Mouse (Mus musculus) MEL (cell line): ENCODE data around the gene Nek2. TPM values are rescaled to one million over a fixed set of nuclear protein-coding genes. Genes with fewer than 3 reads are reported as not detected.

Experiments used
- DNase-seq: peaks from one replicate; pipeline ENCODE4 v3.0.0; 2011; ENCODE audit warnings: low read depth, low spot score
- H3K27ac ChIP-seq: 2 replicates; pipeline ENCODE4 v1.5.1; 2012; ENCODE audit warnings: low read depth, mild to moderate bottlenecking, control low read depth, low read length, moderate library complexity; ENCODE audit not compliant: control insufficient read depth
- H3K27me3 ChIP-seq, 2 experiments: fragments of 150-350 bp in 1 of 2; sonication (generic) in 1 of 2; 2 replicates each; pipeline ENCODE4 v1.6.1; 2012; ENCODE audit warnings: low read length in 2 of 2, mild to moderate bottlenecking in 2 of 2, improper control_type of control experiment in 1 of 2, moderate library complexity in 1 of 2; ENCODE audit not compliant: insufficient read depth in 2 of 2, control insufficient read depth in 1 of 2
- H3K36me3 ChIP-seq, 2 experiments: 2 replicates each; pipeline ENCODE4 v1.6.1; 2012 to 2014; ENCODE audit warnings: low read length in 2 of 2, improper control_type of control experiment in 1 of 2, inconsistent platforms in 1 of 2, mild to moderate bottlenecking in 1 of 2; ENCODE audit not compliant: insufficient read depth in 2 of 2, control insufficient read depth in 1 of 2
- H3K4me1 ChIP-seq, 2 experiments: fragments of 150-350 bp in 1 of 2; sonication (generic) in 1 of 2; 2 replicates each; pipeline ENCODE4 v1.6.1; 2012; ENCODE audit warnings: low read length in 2 of 2, improper control_type of control experiment in 1 of 2, mild to moderate bottlenecking in 1 of 2; ENCODE audit not compliant: insufficient read depth in 2 of 2, control insufficient read depth in 1 of 2
- H3K4me3 ChIP-seq, 2 experiments: fragments of 150-350 bp in 1 of 2; sonication (generic) in 1 of 2; 2 replicates each; pipeline ENCODE4 v1.5.1; 2012; ENCODE audit warnings: low read depth in 2 of 2, low read length in 2 of 2, mild to moderate bottlenecking in 2 of 2, moderate library complexity in 2 of 2, control low read depth in 1 of 2, improper control_type of control experiment in 1 of 2; ENCODE audit not compliant: control insufficient read depth in 1 of 2, insufficient read depth in 1 of 2
- H3K79me2 ChIP-seq: 2 replicates; pipeline ENCODE4 v1.6.1; 2012; ENCODE audit warnings: mild to moderate bottlenecking, low read length, moderate library complexity; ENCODE audit not compliant: control insufficient read depth, poor library complexity, insufficient read depth
- H3K9ac ChIP-seq: 2 replicates; pipeline ENCODE4 v1.6.1; 2012; ENCODE audit warnings: low read depth, mild to moderate bottlenecking, control low read depth, low read length, moderate library complexity; ENCODE audit not compliant: control insufficient read depth, poor library complexity, severe bottlenecking
- H3K9me3 ChIP-seq: fragments of 150-350 bp; sonication (generic); replicated peaks from 2 replicates; pipeline ENCODE4 v1.6.1; 2012; ENCODE audit warnings: mild to moderate bottlenecking, low read length, improper control_type of control experiment, moderate library complexity; ENCODE audit not compliant: insufficient read depth
- BHLHE40 ChIP-seq: IDR thresholded peaks from 2 replicates; pipeline ENCODE4 v1.6.1; 2012; ENCODE audit warnings: low read depth, mild to moderate bottlenecking, inconsistent platforms, low read length, improper control_type of control experiment, borderline replicate concordance
- CHD1 ChIP-seq: IDR thresholded peaks from 2 replicates; pipeline ENCODE4 v1.6.1; 2012; ENCODE audit warnings: low read depth, mild to moderate bottlenecking, inconsistent platforms, low read length, improper control_type of control experiment
- CHD2 ChIP-seq: IDR thresholded peaks from 2 replicates; pipeline ENCODE4 v1.6.1; 2011; ENCODE audit warnings: low read length, improper control_type of control experiment
- CTCF ChIP-seq, 3 experiments: IDR thresholded peaks in 2 of 3; conservative IDR thresholded peaks in 1 of 3; 2 replicates each; pipeline ENCODE4 v1.5.1; 2011 to 2012; ENCODE audit warnings: low read length in 3 of 3, low read depth in 2 of 3, mild to moderate bottlenecking in 2 of 3, improper control_type of control experiment in 1 of 3, inconsistent platforms in 1 of 3, mixed read lengths in 1 of 3, moderate library complexity in 1 of 3; ENCODE audit not compliant: control insufficient read depth in 1 of 3, insufficient read depth in 1 of 3, poor library complexity in 1 of 3, severe bottlenecking in 1 of 3
- E2F4 ChIP-seq: IDR thresholded peaks from 2 replicates; pipeline ENCODE4 v1.6.1; 2011; ENCODE audit warnings: low read depth, low read length, improper control_type of control experiment, borderline replicate concordance
- ELF1 ChIP-seq: IDR thresholded peaks from 2 replicates; pipeline ENCODE4 v1.6.1; 2014; ENCODE audit warnings: low read depth, mild to moderate bottlenecking, inconsistent platforms, low read length, improper control_type of control experiment, moderate library complexity
- EP300 ChIP-seq, 2 experiments: IDR thresholded peaks; 2 replicates each; pipeline ENCODE4 v1.6.1; 2011; ENCODE audit warnings: improper control_type of control experiment in 2 of 2, low read length in 2 of 2, low read depth in 1 of 2, mild to moderate bottlenecking in 1 of 2
- ETS1 ChIP-seq: IDR thresholded peaks from 2 replicates; pipeline ENCODE4 v1.6.1; 2012; ENCODE audit warnings: low read depth, mild to moderate bottlenecking, inconsistent platforms, low read length, improper control_type of control experiment, moderate library complexity
- GABPA ChIP-seq: IDR thresholded peaks from 2 replicates; pipeline ENCODE4 v1.6.1; 2012; ENCODE audit warnings: low read depth, mild to moderate bottlenecking, inconsistent platforms, low read length, improper control_type of control experiment, moderate library complexity
- HCFC1 ChIP-seq: IDR thresholded peaks from 2 replicates; pipeline ENCODE4 v1.6.1; 2012; ENCODE audit warnings: low read depth, mild to moderate bottlenecking, inconsistent platforms, low read length, improper control_type of control experiment, moderate library complexity
- JUND ChIP-seq: IDR thresholded peaks from 2 replicates; pipeline ENCODE4 v1.6.1; 2011; ENCODE audit warnings: low read depth, mild to moderate bottlenecking, improper control_type of control experiment, low read length
- KAT2A ChIP-seq: conservative IDR thresholded peaks from 2 replicates; pipeline ENCODE4 v1.6.1; 2012; ENCODE audit warnings: low read depth, low read length, improper control_type of control experiment, inconsistent platforms
- MAX ChIP-seq: IDR thresholded peaks from 2 replicates; pipeline ENCODE4 v1.6.1; 2011; ENCODE audit warnings: low read length, improper control_type of control experiment
- MAZ ChIP-seq: IDR thresholded peaks from 2 replicates; pipeline ENCODE4 v1.6.1; 2012; ENCODE audit warnings: low read depth, mild to moderate bottlenecking, inconsistent platforms, low read length, improper control_type of control experiment
- MEF2A ChIP-seq: IDR thresholded peaks from 2 replicates; pipeline ENCODE4 v1.6.1; 2014; ENCODE audit warnings: low read depth, mild to moderate bottlenecking, inconsistent platforms, low read length, improper control_type of control experiment; ENCODE audit not compliant: poor library complexity, insufficient replicate concordance, severe bottlenecking; ENCODE audit errors: extremely low read depth
- MXI1 ChIP-seq: IDR thresholded peaks from 2 replicates; pipeline ENCODE4 v1.6.1; 2011; ENCODE audit warnings: mild to moderate bottlenecking, low read depth, low read length, improper control_type of control experiment
- MYB ChIP-seq: IDR thresholded peaks from 2 replicates; pipeline ENCODE4 v1.6.1; 2011; ENCODE audit warnings: mild to moderate bottlenecking, low read depth, low read length, improper control_type of control experiment
- MYC ChIP-seq: IDR thresholded peaks from 2 replicates; pipeline ENCODE4 v1.6.1; 2011; ENCODE audit warnings: low read depth, mild to moderate bottlenecking, low read length, improper control_type of control experiment, moderate library complexity
- NELFE ChIP-seq: IDR thresholded peaks from 2 replicates; pipeline ENCODE4 v1.6.1; 2011; ENCODE audit warnings: low read depth, low read length, improper control_type of control experiment
- NRF1 ChIP-seq: IDR thresholded peaks from 2 replicates; pipeline ENCODE4 v1.6.1; 2014; ENCODE audit warnings: low read depth, mild to moderate bottlenecking, inconsistent platforms, low read length, improper control_type of control experiment, moderate library complexity; ENCODE audit not compliant: poor library complexity, insufficient read depth, severe bottlenecking
- POLR2A ChIP-seq, 2 experiments: IDR thresholded peaks; 2 replicates each; pipeline ENCODE4 v1.6.1; 2011 to 2012; ENCODE audit warnings: low read length in 2 of 2, mild to moderate bottlenecking in 2 of 2, control low read depth in 1 of 2, improper control_type of control experiment in 1 of 2, low read depth in 1 of 2, moderate library complexity in 1 of 2; ENCODE audit not compliant: control insufficient read depth in 1 of 2, insufficient read depth in 1 of 2, poor library complexity in 1 of 2
- POLR2AphosphoS2 ChIP-seq: IDR thresholded peaks from 2 replicates; pipeline ENCODE4 v1.6.1; 2011; ENCODE audit warnings: low read length, improper control_type of control experiment
- POLR2AphosphoS5 ChIP-seq: IDR thresholded peaks from 2 replicates; pipeline ENCODE4 v1.6.1; 2012; ENCODE audit warnings: low read depth, borderline replicate concordance, mild to moderate bottlenecking, inconsistent platforms, low read length, moderate library complexity, mixed read lengths
- RAD21 ChIP-seq: IDR thresholded peaks from 2 replicates; pipeline ENCODE4 v1.6.1; 2011; ENCODE audit warnings: mild to moderate bottlenecking, low read depth, low read length, improper control_type of control experiment
- RCOR1 ChIP-seq: IDR thresholded peaks from 2 replicates; pipeline ENCODE4 v1.6.1; 2012; ENCODE audit warnings: low read depth, mild to moderate bottlenecking, inconsistent platforms, low read length, improper control_type of control experiment
- SIN3A ChIP-seq: IDR thresholded peaks from 2 replicates; pipeline ENCODE4 v1.6.1; 2012; ENCODE audit warnings: low read length, improper control_type of control experiment, inconsistent platforms
- SMC3 ChIP-seq: IDR thresholded peaks from 2 replicates; pipeline ENCODE4 v1.6.1; 2011; ENCODE audit warnings: low read depth, low read length, improper control_type of control experiment
- TAL1 ChIP-seq: IDR thresholded peaks from 2 replicates; pipeline ENCODE4 v1.6.1; 2012; ENCODE audit warnings: mild to moderate bottlenecking, inconsistent platforms, low read length, moderate library complexity, mixed read lengths
- TBP ChIP-seq: IDR thresholded peaks from 2 replicates; pipeline ENCODE4 v1.8.0; 2011; ENCODE audit warnings: low read depth, low read length, improper control_type of control experiment
- TCF12 ChIP-seq: IDR thresholded peaks from 2 replicates; pipeline ENCODE4 v1.6.1; 2014; ENCODE audit warnings: low read depth, mild to moderate bottlenecking, inconsistent platforms, low read length, improper control_type of control experiment, moderate library complexity
- USF1 ChIP-seq: IDR thresholded peaks from 2 replicates; pipeline ENCODE4 v1.6.1; 2014; ENCODE audit warnings: low read depth, mild to moderate bottlenecking, inconsistent platforms, low read length, improper control_type of control experiment, moderate library complexity
- ZC3H11A ChIP-seq: IDR thresholded peaks from 2 replicates; pipeline ENCODE4 v1.6.1; 2012; ENCODE audit warnings: low read depth, mild to moderate bottlenecking, inconsistent platforms, low read length, improper control_type of control experiment
- ZKSCAN1 ChIP-seq: IDR thresholded peaks from 2 replicates; pipeline ENCODE4 v1.6.1; 2012; ENCODE audit warnings: low read depth, mild to moderate bottlenecking, inconsistent platforms, low read length, improper control_type of control experiment, moderate library complexity
- ZMIZ1 ChIP-seq: IDR thresholded peaks from 2 replicates; pipeline ENCODE4 v1.6.1; 2012; ENCODE audit warnings: low read depth, mild to moderate bottlenecking, inconsistent platforms, low read length, improper control_type of control experiment, moderate library complexity
- ZNF384 ChIP-seq: IDR thresholded peaks from 2 replicates; pipeline ENCODE4 v1.6.1; 2012; ENCODE audit warnings: low read depth, mild to moderate bottlenecking, inconsistent platforms, low read length, improper control_type of control experiment
- polyA plus RNA-seq, 2 experiments: library from polyadenylated mRNA; stranded (reverse) in 1 of 2; unstranded in 1 of 2; fragments of >175 nt in 1 of 2; fragments of >200 nt in 1 of 2; gene quantifications; 2 replicates each; pipeline versions ENCODE4 v1.2.1 to v1.2.4; 2012; ENCODE audit warnings: low replicate concordance in 2 of 2, low read depth in 1 of 2; ENCODE audit not compliant: insufficient read length in 2 of 2, insufficient read depth in 1 of 2, missing spikeins in 1 of 2
- total RNA-seq: library from RNA; depleted of rRNA; stranded (reverse); fragments of 300-350 nt; gene quantifications from 2 replicates; pipeline ENCODE4 v1.2.3, GENCODE M21; 2012; rRNA removed

Nek2 gene
- total RNA-seq (34.9 and 35.8 TPM in 2 replicates), polyA plus RNA-seq (10 to 100 TPM in 1 of 2 experiments, not detected in 1; 56.5 TPM)

GRCm38 (mm10) chr1:191821326-191822091 lies at the start of gene Nek2:
Nek2 (plus strand) TSS chr1:191821444.
- peaks cover 0 to 9% of the 10 kb centered on the region in 2 experiments; a peak in 1 of 4 replicates for H3K4me1 ChIP-seq
- peaks cover 10% of the 10 kb centered on the region for H3K79me2 ChIP-seq
- H3K36me3 ChIP-seq, result peaks cover 0 to 4% of the 10 kb centered on the region in 2 experiments; a peak in 2 of 4 replicates
- H3K27me3 ChIP-seq, result no peaks in the 10 kb centered on the region; a peak in 1 of 4 replicates
- peak within 1 kb of the TSS; percentile 93 for H3K9ac ChIP-seq
- H3K4me3 ChIP-seq, result peak within 1 kb of the TSS; percentile 69 to 93
- no peaks in the 10 kb centered on the region for H3K9me3 ChIP-seq
- peak; percentile 98 for DNase-seq
- H3K27ac ChIP-seq, result peak within 1 kb of the TSS; percentile 66
- no peak for TF ChIP-seq EP300 (IDR thresholded peaks at IDR 0.05; ENCODE audit: low read depth in 1 of 2, low read length in 2 of 2)
- peak; percentile 95 for TF ChIP-seq MXI1
- TF ChIP-seq E2F4, result no peak
- TF ChIP-seq ELF1, result peak; percentile 70; the same call in 1 of the 2 replicates
- TF ChIP-seq TAL1, result no peak
- 0 out of 2 replicates have a peak, but pooled peaks have one; percentile 33 for TF ChIP-seq TBP
- 0 out of 2 replicates have a peak, but pooled peaks have one; percentile 40 for TF ChIP-seq MYC
- TF ChIP-seq SIN3A, result peak; percentile 100
- TF ChIP-seq ZMIZ1, result peak; percentile 76; the same call in 1 of the 2 replicates
- no peak for TF ChIP-seq ETS1
- TF ChIP-seq USF1, result peak; percentile 95
- TF ChIP-seq NELFE, result peak; percentile 73
- TF ChIP-seq ZNF384, result no peak
- 0 out of 2 replicates have a peak, but pooled peaks have one; percentile 35 for TF ChIP-seq MAZ
- no peak for TF ChIP-seq RAD21
- TF ChIP-seq POLR2A (IDR thresholded peaks at IDR 0.05; ENCODE audit: control insufficient read depth in 1 of 2, insufficient read depth in 1 of 2, low read depth in 1 of 2, low read length in 2 of 2, poor library complexity in 1 of 2), result peak; percentile 87 to 88
- no peak for TF ChIP-seq SMC3
- TF ChIP-seq JUND, result no peak
- TF ChIP-seq ZC3H11A, result no peak
- peak; percentile 80 for TF ChIP-seq MYB
- TF ChIP-seq BHLHE40, result peak; percentile 86
- no peak for TF ChIP-seq CHD1
- no peak for TF ChIP-seq RCOR1
- TF ChIP-seq GABPA, result no peak
- peak; percentile 86 for TF ChIP-seq HCFC1
- no peak for TF ChIP-seq POLR2AphosphoS5
- TF ChIP-seq NRF1, result peak; percentile 33; the same call in 1 of the 2 replicates
- TF ChIP-seq ZKSCAN1, result no peak
- no peak; the same call in 1 of the 2 replicates for TF ChIP-seq KAT2A
- TF ChIP-seq CTCF (IDR thresholded peaks at IDR 0.05 in 2 of 3, conservative IDR thresholded peaks at IDR 0.05 in 1 of 3; ENCODE audit: control insufficient read depth in 1 of 3, insufficient read depth in 1 of 3, low read depth in 2 of 3, low read length in 3 of 3, poor library complexity in 1 of 3, severe bottlenecking in 1 of 3), result no peak
- TF ChIP-seq POLR2AphosphoS2, result peak; percentile 69; the same call in 1 of the 2 replicates
- no peak; the same call in 1 of the 2 replicates for TF ChIP-seq TCF12
- TF ChIP-seq MEF2A, result no peak
- no peak for TF ChIP-seq CHD2
- TF ChIP-seq MAX, result peak; percentile 78
